23 mouse cellular contexts compared by ENCODE assay signal in genomic region chr6:121553501-121554132, GRCm38 (mm10).
"Had no signal": no experiment of that assay in that cellular context is flagged by ENCODE, and none has a peak within 500 bp of the region (broad histone marks: within the 10 kb centered on the region; RNA-seq: fewer than 3 reads in every experiment).

No protein-coding gene starts in this region.

- DNase-seq: liver, embryonic 13.5 days; liver, postnatal 0 days; lung, adult 2 months; lung, postnatal 14 days; lung, postnatal 36 days; retina, postnatal 1 day; right cerebral cortex, adult 18-20 months; right cerebral cortex, postnatal 25 days; right cerebral cortex, postnatal 4 days; spleen, adult 18-20 months; thymus, adult 2 months; thymus, postnatal 25 days; thymus, postnatal 4 days had no signal

- H3K4me2 ChIP-seq: liver, embryonic 13.5 days; liver, embryonic 15.5 days; lung, embryonic 15.5 days; midbrain, embryonic 11.5 days; midbrain, embryonic 13.5 days; midbrain, embryonic 15.5 days; stomach, embryonic 15.5 days had no signal

- H3K9me3 ChIP-seq: liver, embryonic 13.5 days; liver, embryonic 15.5 days; lung, embryonic 15.5 days; megakaryocyte, embryonic 14.5 days; midbrain, embryonic 13.5 days; midbrain, embryonic 15.5 days; stomach, embryonic 15.5 days had no signal

- ATAC-seq: liver, postnatal 0 days; lung, postnatal 0 days; midbrain, embryonic 13.5 days; midbrain, embryonic 15.5 days had no signal

- H3K27ac ChIP-seq: liver, embryonic 13.5 days; liver, embryonic 15.5 days; lung, embryonic 15.5 days; macrophage; midbrain, embryonic 13.5 days; midbrain, embryonic 15.5 days; stomach, embryonic 15.5 days; stomach, postnatal 0 days had no signal

- H3K36me3 ChIP-seq: liver, embryonic 13.5 days; liver, embryonic 15.5 days; lung, embryonic 15.5 days; midbrain, embryonic 13.5 days; midbrain, embryonic 15.5 days; stomach, embryonic 15.5 days had no signal

- H3K9ac ChIP-seq: liver, embryonic 13.5 days; liver, embryonic 15.5 days; liver, postnatal 0 days; lung, embryonic 15.5 days; midbrain, embryonic 13.5 days; midbrain, embryonic 15.5 days; stomach, embryonic 15.5 days had no signal

- H3K4me3 ChIP-seq: liver, embryonic 13.5 days; liver, embryonic 15.5 days; lung, embryonic 15.5 days; megakaryocyte, embryonic 14.5 days; midbrain, embryonic 13.5 days; midbrain, embryonic 15.5 days; stomach, embryonic 15.5 days had no signal

- H3K4me1 ChIP-seq: liver, embryonic 13.5 days; liver, embryonic 15.5 days; lung, embryonic 15.5 days; megakaryocyte, embryonic 14.5 days; midbrain, embryonic 13.5 days; midbrain, embryonic 15.5 days; stomach, embryonic 15.5 days had no signal

- H3K27me3 ChIP-seq: liver, embryonic 13.5 days; liver, embryonic 15.5 days; lung, embryonic 15.5 days; megakaryocyte, embryonic 14.5 days; midbrain, embryonic 13.5 days; midbrain, embryonic 15.5 days; stomach, embryonic 15.5 days had no signal
